Mouse (Mus musculus): Measurements from ENCODE around the gene Tbrg1.

DNA sequence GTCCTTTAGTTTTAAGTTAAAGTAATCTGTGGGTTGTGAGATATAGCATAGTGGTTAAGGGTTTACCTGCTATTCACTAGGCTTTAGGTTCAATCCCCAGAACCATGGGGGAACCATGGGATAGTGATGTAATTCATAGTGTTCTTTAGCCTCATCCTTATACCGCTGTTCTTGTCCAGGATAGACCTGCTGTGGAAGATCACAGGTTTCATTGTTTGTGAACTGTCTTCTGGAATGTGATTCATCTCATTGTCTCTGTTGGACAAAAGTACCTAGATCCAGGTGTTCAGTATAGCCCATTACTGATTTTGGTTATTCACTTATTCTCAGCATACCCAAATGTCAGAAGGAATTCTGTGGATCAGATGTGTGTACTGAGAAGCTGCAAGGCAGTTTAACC lies 29.8 kb downstream of the Tbrg1 start:
- TF ChIP-seq POLR2A (IDR thresholded peaks at IDR 0.05; ENCODE audit: borderline replicate concordance, insufficient read depth, low read length) (no peak), CTCF (IDR thresholded peaks at IDR 0.05; ENCODE audit: borderline replicate concordance, insufficient read depth, low read depth, low read length) (no peak)
